Mouse (Mus musculus): ENCODE measurements around the gene Slc13a4.

The Slc13a4 gene

DNA sequence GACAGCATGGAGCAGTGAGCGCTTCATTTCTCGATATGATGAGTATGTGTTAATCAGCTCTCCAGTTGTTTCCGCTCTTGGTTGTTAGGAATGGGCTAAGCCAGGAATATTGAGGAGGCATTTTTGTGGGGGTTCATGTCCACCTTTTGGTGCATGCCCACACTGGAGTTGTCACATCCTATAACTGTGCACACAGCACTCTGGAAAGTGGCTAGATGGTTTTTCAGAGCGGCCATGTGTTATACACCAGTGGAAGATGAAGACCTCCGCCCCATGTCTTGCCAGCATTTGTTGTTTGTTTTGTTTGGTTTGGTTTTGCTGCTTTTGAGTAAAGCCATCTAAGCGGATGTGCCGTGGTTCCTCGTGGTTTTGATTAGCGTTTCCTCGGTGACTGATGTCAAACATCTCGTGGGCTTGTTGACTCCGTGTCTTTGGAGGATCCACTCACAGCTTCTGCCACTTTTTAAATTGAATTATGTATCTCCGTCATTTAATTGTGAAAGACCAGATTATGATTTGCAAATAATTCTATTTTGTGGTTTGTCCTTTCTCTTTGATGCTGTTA, 50.2 kb downstream of the Slc13a4 start:
- DNase-seq (ENCODE audit: low spot score in 2 of 2) = no peak

DNA sequence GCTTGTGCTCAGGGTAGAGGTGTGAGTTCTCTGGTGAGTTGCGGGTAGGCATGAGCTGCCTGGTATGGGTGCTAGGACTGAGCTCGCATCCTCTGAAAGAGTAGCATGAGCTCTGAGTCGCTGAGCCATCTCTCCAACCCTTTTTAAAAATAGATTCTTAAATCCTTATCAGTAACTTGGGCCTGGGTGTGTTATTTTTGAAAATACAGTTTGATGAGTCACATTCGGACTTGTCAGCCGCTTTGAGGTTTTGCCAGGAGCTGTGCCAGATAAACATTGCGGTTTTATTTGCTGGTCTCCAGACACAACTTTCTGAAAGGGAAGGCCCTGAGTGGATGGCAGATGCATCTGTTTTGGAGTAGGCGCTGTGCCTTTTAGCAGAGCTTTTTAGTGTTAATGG, 51.2 kb downstream of the Slc13a4 start:
- peak; percentile 73 to 76 for DNase-seq (ENCODE audit: low spot score in 2 of 2)

DNA sequence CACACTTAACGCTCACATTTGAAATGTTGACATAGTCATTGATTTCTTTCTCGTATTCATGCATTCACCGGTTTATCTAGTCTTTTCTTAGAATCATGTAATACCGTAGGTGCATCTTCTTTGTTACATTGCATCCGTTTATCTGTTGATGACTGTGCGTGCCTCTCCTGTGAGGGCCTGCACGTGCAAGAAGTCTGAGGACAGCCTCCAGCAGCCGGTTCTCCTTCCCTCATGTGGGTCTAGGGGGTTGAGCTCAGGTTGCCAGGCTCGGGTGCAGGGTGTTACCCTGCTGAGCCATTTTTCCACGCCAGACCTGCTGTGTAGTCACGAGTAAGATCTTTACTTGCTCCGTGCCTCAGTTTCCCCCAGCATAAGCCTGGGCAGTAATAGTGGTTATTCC, 52.9 kb downstream of the Slc13a4 start:
- DNase-seq (ENCODE audit: low spot score in 2 of 2) = peak in 1 of 2 experiments; percentile 72

DNA sequence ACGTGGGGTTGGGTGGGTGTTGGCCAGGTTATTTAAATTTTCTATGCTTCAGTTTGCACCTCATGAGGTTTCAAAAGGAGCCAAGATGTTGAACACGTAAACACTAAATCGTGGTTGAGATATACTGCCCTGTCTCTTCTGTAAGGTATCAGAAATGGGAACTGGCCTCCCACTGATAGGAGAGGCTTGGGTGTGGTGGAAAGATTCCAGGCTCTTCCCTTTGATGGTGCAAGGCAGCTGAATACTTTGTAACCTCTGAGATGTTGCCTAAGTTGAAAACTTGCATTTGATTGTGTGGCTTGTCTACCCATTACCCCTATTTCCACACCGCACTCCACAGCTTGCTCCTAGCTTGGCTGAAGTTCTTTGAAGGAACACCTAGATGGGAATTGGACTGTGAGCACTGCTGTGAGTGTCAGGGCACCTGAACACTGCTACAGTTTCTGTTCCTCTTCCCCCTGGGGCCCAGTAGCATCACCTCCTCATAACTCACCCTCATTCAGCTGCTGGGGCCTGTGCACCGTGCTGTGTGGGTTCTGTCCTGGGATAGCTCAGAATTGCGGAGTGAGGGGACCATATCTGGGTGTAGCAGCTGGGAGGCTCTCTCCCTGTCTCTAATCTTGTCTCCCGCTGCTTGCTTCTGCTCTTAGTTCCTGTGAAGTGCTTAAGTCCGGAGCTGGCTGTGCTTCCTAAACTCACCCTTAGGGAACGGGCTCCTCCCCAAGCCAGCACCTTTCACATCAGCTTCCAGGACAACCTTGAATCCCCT, 53.6 kb downstream of the Slc13a4 start:
- DNase-seq (ENCODE audit: low spot score in 2 of 2) = peak; percentile 70 to 77

DNA sequence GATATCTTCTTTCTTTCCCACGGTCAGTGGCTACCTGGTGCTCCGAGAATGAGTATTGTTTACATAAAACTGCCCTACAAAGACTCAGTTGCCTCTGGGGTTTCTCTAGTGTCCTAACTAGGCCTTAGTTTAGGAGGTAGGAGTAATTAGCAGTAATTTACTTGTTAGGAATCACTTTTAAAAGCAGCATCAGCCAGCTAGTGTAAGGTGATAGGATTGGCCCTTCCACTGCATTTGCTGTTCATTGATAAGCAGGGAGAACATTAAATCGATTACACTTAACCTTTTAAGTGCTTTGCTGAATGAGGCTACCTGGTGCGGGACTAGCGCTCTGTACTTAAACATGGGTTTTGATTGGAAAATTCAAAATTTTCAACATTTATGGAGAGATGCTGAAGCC, 54.5 kb downstream of the Slc13a4 start:
- DNase-seq (ENCODE audit: low spot score in 2 of 2) = no peak

DNA sequence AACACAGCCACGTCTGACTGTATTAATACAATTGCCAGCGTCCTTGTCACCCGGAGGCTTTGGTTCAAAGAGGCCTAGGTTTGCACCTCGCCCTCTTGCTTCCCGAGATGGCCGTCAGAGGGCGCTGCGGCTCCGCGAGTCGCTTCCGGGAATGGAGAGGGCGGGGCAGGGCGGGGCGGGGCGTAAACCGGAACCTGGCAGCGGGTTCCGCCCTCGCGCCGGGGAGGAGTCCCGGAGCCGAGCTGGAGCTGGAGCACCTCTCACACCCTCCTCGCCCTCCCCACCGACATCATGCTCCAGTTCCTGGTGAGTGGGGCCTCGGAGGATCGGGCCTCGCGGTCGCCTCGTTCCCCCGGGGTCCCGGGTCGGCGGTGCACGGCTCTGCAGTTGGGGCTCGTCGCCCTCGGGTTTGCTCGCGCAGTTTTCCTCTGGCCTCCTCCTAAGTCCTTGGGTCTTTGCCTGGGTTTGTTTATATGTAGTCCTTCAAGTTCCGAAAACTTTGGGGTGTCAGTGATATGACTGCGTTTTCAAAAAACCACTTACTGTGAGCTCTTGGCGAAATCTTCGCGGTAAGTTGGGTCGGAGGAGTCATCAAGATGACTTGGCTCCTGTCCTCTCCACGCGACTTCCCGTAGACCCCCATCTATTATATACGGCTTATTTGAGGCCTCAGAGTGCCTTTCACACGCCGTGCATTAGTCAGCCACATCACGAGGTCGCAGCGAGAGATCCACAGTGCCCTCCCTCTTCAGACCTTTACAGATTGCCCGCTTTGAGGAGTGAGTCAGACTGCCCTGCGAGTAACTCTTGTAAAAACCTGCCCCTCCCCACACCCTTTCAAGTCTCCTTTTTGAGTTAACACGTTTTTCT, 55.2 kb downstream of the Slc13a4 start:
- DNase-seq (ENCODE audit: low spot score in 2 of 2) = peak; percentile 94 to 99

DNA sequence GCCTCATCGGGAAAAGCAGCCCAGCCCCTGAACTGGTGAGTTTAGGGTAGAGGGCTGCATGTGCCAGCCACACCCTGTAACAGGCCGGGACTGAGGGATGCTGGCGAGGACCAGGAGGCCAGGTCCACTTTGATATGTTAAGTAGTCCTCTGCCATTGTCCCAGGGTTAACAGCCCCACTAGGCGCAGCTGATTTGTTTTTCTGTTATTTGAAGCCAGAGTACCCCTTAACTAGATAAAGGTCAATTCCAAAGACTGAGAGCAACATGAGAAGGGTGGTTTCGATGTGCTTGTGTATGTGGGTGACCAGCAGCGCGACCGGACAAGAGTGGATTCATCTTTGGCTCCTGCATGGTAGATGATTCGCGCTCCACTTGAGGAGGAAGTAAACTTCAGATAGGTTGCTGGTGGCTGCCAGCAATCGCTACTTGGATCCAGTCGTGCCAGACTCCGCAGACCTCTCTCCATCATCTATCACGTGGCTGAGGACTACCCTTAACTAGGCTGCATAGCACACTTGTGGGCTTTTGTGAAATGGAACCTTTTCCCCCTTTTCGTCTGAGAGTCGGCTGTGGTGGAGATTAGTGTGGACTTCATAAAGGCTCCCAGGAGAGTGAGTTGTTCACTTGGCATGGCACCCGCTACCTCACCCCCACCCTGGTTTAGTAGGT, 56.0 kb downstream of the Slc13a4 start:
- DNase-seq (ENCODE audit: low spot score in 2 of 2) = no peak

DNA sequence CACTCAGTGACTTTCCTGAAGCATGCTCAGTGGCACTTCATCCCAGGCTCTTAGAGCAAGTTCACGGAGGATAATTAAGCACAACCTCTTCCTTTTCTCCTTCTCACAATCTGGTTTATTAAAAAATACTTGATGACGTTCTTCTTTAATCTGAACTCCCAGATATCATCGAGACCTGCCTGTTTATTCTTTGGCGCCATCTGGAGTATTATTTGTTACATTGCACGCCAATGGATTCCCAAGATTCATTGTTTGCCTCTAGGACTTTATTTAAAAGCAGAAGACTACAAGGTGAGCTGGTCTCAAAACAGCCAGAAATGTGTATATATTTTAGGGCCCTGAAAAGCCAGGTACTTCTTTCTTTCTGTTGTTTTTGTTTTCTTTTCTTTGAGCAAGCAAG, 62.8 kb downstream of the Slc13a4 start:
- DNase-seq (ENCODE audit: low spot score in 2 of 2) = no peak

DNA sequence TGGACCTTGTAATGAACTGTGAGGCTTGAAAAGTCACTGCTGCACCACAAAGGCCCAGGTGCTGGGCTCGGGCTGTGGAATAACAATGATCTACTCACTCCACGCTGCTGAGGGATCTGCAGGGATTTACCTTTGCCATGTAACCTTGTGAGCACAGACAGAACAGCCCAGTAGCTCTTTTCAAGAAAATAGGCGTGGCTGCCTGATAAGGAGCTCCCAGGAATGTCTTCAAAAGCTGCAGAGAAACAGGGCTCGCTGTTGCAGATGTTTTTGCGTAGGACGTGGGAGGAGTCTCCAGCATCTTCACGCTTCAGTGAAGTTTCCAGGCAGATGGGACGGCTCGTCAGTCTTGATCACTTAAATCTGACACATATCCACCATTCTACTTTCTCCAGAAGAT, 63.9 kb downstream of the Slc13a4 start:
- DNase-seq (ENCODE audit: low spot score in 2 of 2) = no peak

DNA sequence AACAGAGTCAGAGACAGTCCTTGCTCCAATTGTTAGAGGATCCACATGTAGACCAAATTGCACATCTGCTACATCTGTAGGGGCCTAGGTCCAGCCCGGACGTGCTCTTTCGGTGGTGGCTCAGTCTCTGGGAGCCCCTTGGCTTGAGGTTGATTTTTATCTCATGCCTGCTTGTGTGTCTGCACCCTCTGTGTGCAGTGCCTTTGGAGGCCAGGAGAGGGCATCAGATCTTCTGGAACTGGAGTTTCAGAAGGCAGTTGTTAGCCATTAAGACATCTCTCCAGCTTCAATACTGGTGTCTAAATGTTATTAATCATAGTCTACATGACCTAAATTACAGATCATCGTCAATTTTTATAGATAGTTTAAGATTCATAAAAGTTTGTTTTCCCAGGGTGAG, 64.7 kb downstream of the Slc13a4 start:
- no peak for DNase-seq (ENCODE audit: low spot score in 2 of 2)

DNA sequence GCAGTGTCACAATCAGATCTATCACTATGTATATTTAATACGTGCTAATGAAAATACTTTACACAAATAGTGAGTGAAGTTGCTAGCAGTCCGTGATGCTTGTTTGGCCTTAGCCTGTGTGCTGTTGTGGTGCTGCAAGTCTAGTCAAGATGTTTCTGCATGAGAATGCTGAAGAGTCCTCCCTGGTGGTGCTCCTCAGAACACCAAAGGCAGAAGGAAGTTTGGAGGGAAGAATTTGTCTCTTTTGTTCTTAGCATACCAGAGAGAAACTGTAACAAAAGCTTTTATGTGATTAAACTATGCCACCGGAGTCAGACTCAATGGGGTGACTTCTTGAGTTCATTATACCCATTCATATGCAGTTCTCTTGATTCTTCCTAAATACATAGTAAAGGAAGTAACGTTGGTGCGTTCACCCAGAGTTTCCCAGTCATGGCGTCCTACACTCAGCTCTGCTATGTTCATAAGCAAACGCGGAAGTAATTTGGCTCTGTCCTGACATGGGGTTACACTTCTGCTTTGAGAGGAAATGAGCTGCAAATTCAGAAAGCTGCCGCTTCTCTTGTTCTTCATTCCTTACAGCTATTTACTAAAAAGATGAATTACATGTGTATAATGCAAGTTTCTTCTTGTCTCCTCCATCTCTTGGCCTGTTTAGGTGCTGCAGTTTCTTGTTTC, 71.7 kb downstream of the Slc13a4 start:
- no peak for DNase-seq (ENCODE audit: low spot score in 2 of 2)

DNA sequence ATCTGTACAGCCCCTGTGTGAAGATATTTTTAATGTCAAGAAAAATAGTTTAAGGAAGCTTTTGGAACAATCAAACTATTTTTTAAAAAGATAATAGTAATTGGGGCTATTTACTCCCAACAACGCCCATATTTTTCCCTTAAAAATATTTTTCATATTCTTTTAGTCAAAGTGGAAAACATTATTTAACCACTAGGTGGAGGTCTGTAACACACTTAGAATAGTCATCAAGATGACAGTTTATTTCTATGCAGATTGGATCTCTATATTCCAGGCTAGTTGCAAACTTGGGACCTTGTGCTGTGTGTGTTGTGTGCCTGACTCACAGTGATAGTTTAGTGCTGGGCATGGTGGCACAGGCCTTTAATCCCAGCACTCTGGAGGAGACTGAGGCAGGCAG, 78.5 kb downstream of the Slc13a4 start:
- no peak for DNase-seq (ENCODE audit: low spot score in 2 of 2)

DNA sequence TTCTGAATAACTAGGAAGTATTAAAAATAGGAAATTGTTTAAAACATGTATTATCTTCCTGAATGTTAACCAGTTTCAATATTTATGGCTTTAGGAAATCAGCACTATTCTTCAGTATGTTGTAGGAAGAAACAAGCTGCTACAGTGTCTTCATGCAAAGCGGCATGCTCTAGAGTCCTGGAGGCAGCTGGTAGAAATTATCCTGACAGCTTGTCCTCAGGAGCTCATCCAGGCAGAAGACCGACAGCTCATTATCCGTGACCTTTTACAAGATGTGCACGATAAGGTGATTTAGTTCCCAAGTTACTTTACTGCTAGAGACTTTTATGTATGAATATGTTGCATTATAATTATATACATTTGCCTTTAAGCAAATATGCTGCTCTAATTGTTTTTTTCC, 82.2 kb downstream of the Slc13a4 start:
- DNase-seq (ENCODE audit: low spot score in 2 of 2) = no peak
